Mouse (Mus musculus): ENCODE measurements at regions not wholly inside any gene's neighbourhood (a gene's known extent, or its start where the extent isn't known, plus 50 kb on each side); places are given as distances from the start of the nearest gene placed in this dataset.
A peak's percentile ranks its signal among the peaks of the same experiment; 100 is the strongest.

GRCm38 (mm10) chr11:89896854-89897253 is 105.8 kb downstream of the Pctp start:
- no peak overlapping the region for H3K4me2 ChIP-seq (replicated peaks; ENCODE audit: low read depth, low read length)
- no peaks in the 10 kb centered on the region for H3K36me3 ChIP-seq (ENCODE audit: insufficient read depth, low read length)
- H3K9me3 ChIP-seq (ENCODE audit: low read length): no peaks in the 10 kb centered on the region
- H3K4me1 ChIP-seq (ENCODE audit: insufficient read depth, low read length): no peaks in the 10 kb centered on the region
- no peak overlapping the region for H3K4me3 ChIP-seq (ENCODE audit: low read length)
- no peak overlapping the region for H3K9ac ChIP-seq (replicated peaks; ENCODE audit: low read length)
- no peak for ATAC-seq (ENCODE audit: low FRiP score, low TSS enrichment)
- no peak overlapping the region for H3K27ac ChIP-seq (ENCODE audit: low read length)
- H3K27me3 ChIP-seq (ENCODE audit: insufficient read depth, low read length): no peaks in the 10 kb centered on the region
- WGBS: 44% methylated on average over 3 of the region's 3 CpGs

GRCm38 (mm10) chr11:89871587-89871986 is 94.1 kb upstream of the Ankfn1 start:
- Histone ChIP-seq H3K9me3 (ENCODE audit: low read length) (no peaks in the 10 kb centered on the region), H3K4me2 (replicated peaks; ENCODE audit: low read depth, low read length) (no peak overlapping the region), H3K4me1 (ENCODE audit: insufficient read depth, low read length) (no peaks in the 10 kb centered on the region), H3K27me3 (ENCODE audit: insufficient read depth, low read length) (no peaks in the 10 kb centered on the region), H3K27ac (ENCODE audit: low read length) (no peak overlapping the region), H3K9ac (replicated peaks; ENCODE audit: low read length) (no peak overlapping the region), H3K36me3 (ENCODE audit: insufficient read depth, low read length) (no peaks in the 10 kb centered on the region), H3K4me3 (ENCODE audit: low read length) (no peak overlapping the region)
- ATAC-seq (ENCODE audit: low FRiP score, low TSS enrichment): no peak
- WGBS: 57% methylated on average over 2 of the region's 2 CpGs

- H3K9me3 ChIP-seq (ENCODE audit: low read length): no peaks in the 10 kb centered on the region
- H3K27ac ChIP-seq (ENCODE audit: low read length): no peak overlapping the region
- no peaks in the 10 kb centered on the region for H3K36me3 ChIP-seq (ENCODE audit: insufficient read depth, low read length)
- WGBS: 65% methylated on average over 2 of the region's 2 CpGs
- H3K9ac ChIP-seq (replicated peaks; ENCODE audit: low read length): no peak overlapping the region
- H3K4me3 ChIP-seq (ENCODE audit: low read length): no peak overlapping the region
- H3K27me3 ChIP-seq (ENCODE audit: insufficient read depth, low read length): no peaks in the 10 kb centered on the region
- no peaks in the 10 kb centered on the region for H3K4me1 ChIP-seq (ENCODE audit: insufficient read depth, low read length)
- H3K4me2 ChIP-seq (replicated peaks; ENCODE audit: low read depth, low read length): no peak overlapping the region
- no peak for ATAC-seq (ENCODE audit: low FRiP score, low TSS enrichment)
Observed at GRCm38 (mm10) chr11:89867575-89867974, 90.1 kb upstream of the Ankfn1 start.

GRCm38 (mm10) chr11:89856184-89856769 is 78.8 kb upstream of the Ankfn1 start:
- Histone ChIP-seq H3K4me2 (replicated peaks; ENCODE audit: low read depth, low read length) (no peak overlapping the region), H3K4me1 (ENCODE audit: insufficient read depth, low read length) (no peaks in the 10 kb centered on the region), H3K36me3 (ENCODE audit: insufficient read depth, low read length) (no peaks in the 10 kb centered on the region), H3K4me3 (ENCODE audit: low read length) (no peak overlapping the region), H3K27me3 (ENCODE audit: insufficient read depth, low read length) (no peaks in the 10 kb centered on the region), H3K27ac (ENCODE audit: low read length) (no peak overlapping the region), H3K9ac (replicated peaks; ENCODE audit: low read length) (no peak overlapping the region), H3K9me3 (ENCODE audit: low read length) (no peaks in the 10 kb centered on the region)
- WGBS: 28% methylated on average over 9 of the region's 9 CpGs
- ATAC-seq (ENCODE audit: low FRiP score, low TSS enrichment): no peak

GRCm38 (mm10) chr11:89841853-89842252 is 64.4 kb upstream of the Ankfn1 start:
- no peaks in the 10 kb centered on the region for H3K36me3 ChIP-seq (ENCODE audit: insufficient read depth, low read length)
- no peak for ATAC-seq (ENCODE audit: low FRiP score, low TSS enrichment)
- no peak overlapping the region for H3K27ac ChIP-seq (ENCODE audit: low read length)

GRCm38 (mm10) chr11:89839671-89840327 is 62.3 kb upstream of the Ankfn1 start:
- 0 out of 2 replicates have a peak overlapping the region, but pooled peaks have one; percentile 9 for H3K9ac ChIP-seq (replicated peaks; ENCODE audit: low read length)
- H3K27ac ChIP-seq (ENCODE audit: low read length): peak overlapping the region; percentile 53; the same call in 1 of the 2 replicates
- no peak overlapping the region for H3K4me2 ChIP-seq (replicated peaks; ENCODE audit: low read depth, low read length)
- H3K4me1 ChIP-seq (ENCODE audit: insufficient read depth, low read length): peaks cover 8% of the 10 kb centered on the region
- ATAC-seq (ENCODE audit: low FRiP score, low TSS enrichment): peak; percentile 90
- 24% methylated on average over 6 of the region's 6 CpGs for WGBS
- H3K4me3 ChIP-seq (ENCODE audit: low read length): no peak overlapping the region
- H3K27me3 ChIP-seq (ENCODE audit: insufficient read depth, low read length): no peaks in the 10 kb centered on the region
- H3K9me3 ChIP-seq (ENCODE audit: low read length): no peaks in the 10 kb centered on the region; the same call in 1 of the 2 replicates
- no peaks in the 10 kb centered on the region for H3K36me3 ChIP-seq (ENCODE audit: insufficient read depth, low read length)

More at GRCm38 (mm10) chr11:89841853-89842252, 64.4 kb upstream of the Ankfn1 start:
- H3K4me1 ChIP-seq (ENCODE audit: insufficient read depth, low read length): peaks cover 8% of the 10 kb centered on the region
- H3K9ac ChIP-seq (replicated peaks; ENCODE audit: low read length): no peak overlapping the region
- H3K27me3 ChIP-seq (ENCODE audit: insufficient read depth, low read length): no peaks in the 10 kb centered on the region
- no peak overlapping the region for H3K4me3 ChIP-seq (ENCODE audit: low read length)
- no peak overlapping the region for H3K4me2 ChIP-seq (replicated peaks; ENCODE audit: low read depth, low read length)
- no peaks in the 10 kb centered on the region; the same call in 1 of the 2 replicates for H3K9me3 ChIP-seq (ENCODE audit: low read length)

- no peak for ATAC-seq (ENCODE audit: low FRiP score, low TSS enrichment)
- WGBS: 100% methylated on average over 1 of the region's 1 CpGs
- no peak overlapping the region for H3K4me3 ChIP-seq (ENCODE audit: low read length)
Observed at GRCm38 (mm10) chr11:89837995-89838394, 60.5 kb upstream of the Ankfn1 start.

GRCm38 (mm10) chr11:89836897-89837296 is 59.4 kb upstream of the Ankfn1 start:
- no peak overlapping the region for H3K27ac ChIP-seq (ENCODE audit: low read length)

More at GRCm38 (mm10) chr11:89837995-89838394, 60.5 kb upstream of the Ankfn1 start:
- Histone ChIP-seq H3K9ac (replicated peaks; ENCODE audit: low read length) (no peak overlapping the region), H3K27ac (ENCODE audit: low read length) (no peak overlapping the region), H3K27me3 (ENCODE audit: insufficient read depth, low read length) (no peaks in the 10 kb centered on the region), H3K4me2 (replicated peaks; ENCODE audit: low read depth, low read length) (no peak overlapping the region), H3K36me3 (ENCODE audit: insufficient read depth, low read length) (no peaks in the 10 kb centered on the region), H3K9me3 (ENCODE audit: low read length) (no peaks in the 10 kb centered on the region; the same call in 1 of the 2 replicates), H3K4me1 (ENCODE audit: insufficient read depth, low read length) (peaks cover 8% of the 10 kb centered on the region)

GRCm38 (mm10) chr11:89834068-89834467 is 56.6 kb upstream of the Ankfn1 start:
- no peak overlapping the region for H3K27ac ChIP-seq (ENCODE audit: low read length)
- peaks cover 15% of the 10 kb centered on the region for H3K4me1 ChIP-seq (ENCODE audit: insufficient read depth, low read length)
- no peak overlapping the region for H3K4me2 ChIP-seq (replicated peaks; ENCODE audit: low read depth, low read length)
- H3K36me3 ChIP-seq (ENCODE audit: insufficient read depth, low read length): no peaks in the 10 kb centered on the region
- H3K9me3 ChIP-seq (ENCODE audit: low read length): no peaks in the 10 kb centered on the region; the same call in 1 of the 2 replicates
- H3K4me3 ChIP-seq (ENCODE audit: low read length): no peak overlapping the region
- no peak overlapping the region for H3K9ac ChIP-seq (replicated peaks; ENCODE audit: low read length)
- ATAC-seq (ENCODE audit: low FRiP score, low TSS enrichment): no peak
- H3K27me3 ChIP-seq (ENCODE audit: insufficient read depth, low read length): no peaks in the 10 kb centered on the region
- WGBS: 69% methylated on average over 4 of the region's 4 CpGs

More at GRCm38 (mm10) chr11:89836897-89837296, 59.4 kb upstream of the Ankfn1 start:
- H3K9ac ChIP-seq (replicated peaks; ENCODE audit: low read length): no peak overlapping the region
- H3K36me3 ChIP-seq (ENCODE audit: insufficient read depth, low read length): no peaks in the 10 kb centered on the region
- peaks cover 14% of the 10 kb centered on the region for H3K4me1 ChIP-seq (ENCODE audit: insufficient read depth, low read length)
- H3K9me3 ChIP-seq (ENCODE audit: low read length): no peaks in the 10 kb centered on the region; the same call in 1 of the 2 replicates
- 78% methylated on average over 4 of the region's 4 CpGs for WGBS
- no peak overlapping the region for H3K4me3 ChIP-seq (ENCODE audit: low read length)
- H3K4me2 ChIP-seq (replicated peaks; ENCODE audit: low read depth, low read length): no peak overlapping the region
- no peak for ATAC-seq (ENCODE audit: low FRiP score, low TSS enrichment)
- H3K27me3 ChIP-seq (ENCODE audit: insufficient read depth, low read length): no peaks in the 10 kb centered on the region

GRCm38 (mm10) chr11:89831577-89832110 is 54.2 kb upstream of the Ankfn1 start:
- 0 out of 2 replicates have a peak overlapping the region, but pooled peaks have one; percentile 22 for H3K9ac ChIP-seq (replicated peaks; ENCODE audit: low read length)
- peaks cover 15% of the 10 kb centered on the region for H3K4me1 ChIP-seq (ENCODE audit: insufficient read depth, low read length)
- ATAC-seq (ENCODE audit: low FRiP score, low TSS enrichment): peak; percentile 78
- H3K4me3 ChIP-seq (ENCODE audit: low read length): no peak overlapping the region
- H3K4me2 ChIP-seq (replicated peaks; ENCODE audit: low read depth, low read length): no peak overlapping the region
- WGBS: 31% methylated on average over 8 of the region's 8 CpGs
- H3K36me3 ChIP-seq (ENCODE audit: insufficient read depth, low read length): no peaks in the 10 kb centered on the region
- no peaks in the 10 kb centered on the region for H3K27me3 ChIP-seq (ENCODE audit: insufficient read depth, low read length)
- H3K9me3 ChIP-seq (ENCODE audit: low read length): no peaks in the 10 kb centered on the region
- peak overlapping the region; percentile 63; the same call in 1 of the 2 replicates for H3K27ac ChIP-seq (ENCODE audit: low read length)

Measured in kidney, embryonic 16.5 days (tissue).